Comparison of ENCODE assay signal across 10 mouse cellular contexts in the genomic region with DNA sequence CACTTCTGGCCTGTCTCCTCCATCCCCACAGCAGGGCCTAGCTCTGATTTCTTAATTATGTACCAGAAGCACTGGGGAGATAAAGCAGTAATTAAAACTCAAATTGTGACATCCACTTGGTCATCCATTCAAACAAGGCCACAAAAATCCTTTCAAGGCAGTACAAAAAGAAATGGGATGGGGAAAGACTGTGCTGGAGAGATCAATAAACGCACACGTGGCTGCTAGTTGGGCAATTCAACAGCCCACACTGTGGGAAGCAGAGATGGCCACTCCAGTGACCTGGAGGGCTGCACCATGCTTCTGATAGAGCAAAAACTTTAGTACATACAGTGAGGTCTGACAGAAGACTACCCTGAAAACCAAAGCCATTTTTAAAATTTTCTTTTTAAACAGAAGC. TPM values are rescaled to one million over a fixed set of nuclear protein-coding genes. Genes with fewer than 3 reads are reported as not detected.
DNase-seq lines count a peak whose midpoint lies in the region; ATAC-seq and TF ChIP-seq lines count a peak whose summit lies in the region.
"Had no signal": no experiment of that assay in that cellular context is flagged by ENCODE, and none has a peak within 500 bp of the region (broad histone marks: within the 10 kb centered on the region; RNA-seq: fewer than 3 reads in every experiment).

No protein-coding gene starts in this region.

- no peak overlapping the region for H3K4me3 ChIP-seq in kidney, embryonic 15.5 days (replicated peaks)
- no peak overlapping the region for H3K4me3 ChIP-seq in kidney, embryonic 14.5 days (ENCODE audit: low read length)
- H3K4me3 ChIP-seq in forebrain, embryonic 12.5 days (replicated peaks): peak overlapping the region; percentile 72
- H3K4me3 ChIP-seq in limb, embryonic 14.5 days (replicated peaks; ENCODE audit: low read length): peak overlapping the region; percentile 61; the same call in 1 of the 2 replicates
- H3K4me3 ChIP-seq in midbrain, postnatal 0 days (ENCODE audit: low read depth, low read length): peak overlapping the region; percentile 79

- 30% methylated on average over 2 of the region's 2 CpGs for WGBS in kidney, embryonic 15.5 days
- WGBS in kidney, embryonic 14.5 days: 30% methylated on average over 2 of the region's 2 CpGs
- WGBS in forebrain, embryonic 12.5 days: 39% methylated on average over 2 of the region's 2 CpGs
- WGBS in limb, embryonic 14.5 days: 43% methylated on average over 2 of the region's 2 CpGs
- WGBS in midbrain, postnatal 0 days: 27% methylated on average over 2 of the region's 2 CpGs

- H3K27me3 ChIP-seq in kidney, embryonic 15.5 days: no peaks in the 10 kb centered on the region
- H3K27me3 ChIP-seq in kidney, embryonic 14.5 days (ENCODE audit: control insufficient read depth, insufficient read depth, low read length): no peaks in the 10 kb centered on the region
- no peaks in the 10 kb centered on the region for H3K27me3 ChIP-seq in forebrain, embryonic 12.5 days
- no peaks in the 10 kb centered on the region for H3K27me3 ChIP-seq in limb, embryonic 14.5 days (ENCODE audit: control insufficient read depth, insufficient read depth, low read length)
- no peaks in the 10 kb centered on the region for H3K27me3 ChIP-seq in midbrain, postnatal 0 days (ENCODE audit: insufficient read depth, low read length)

- no peak for TF ChIP-seq CTCF in midbrain, postnatal 0 days (IDR thresholded peaks at IDR 0.05)

- no peaks in the 10 kb centered on the region for H3K9me3 ChIP-seq in kidney, embryonic 15.5 days (replicated peaks)
- no peaks in the 10 kb centered on the region for H3K9me3 ChIP-seq in kidney, embryonic 14.5 days (ENCODE audit: control insufficient read depth, low read length)
- H3K9me3 ChIP-seq in forebrain, embryonic 12.5 days: no peaks in the 10 kb centered on the region
- no peaks in the 10 kb centered on the region for H3K9me3 ChIP-seq in limb, embryonic 14.5 days (ENCODE audit: control insufficient read depth, low read length)
- H3K9me3 ChIP-seq in midbrain, postnatal 0 days (ENCODE audit: low read length): no peaks in the 10 kb centered on the region

- 0 out of 2 replicates have a peak, but pooled peaks cover under 1% of the 10 kb centered on the region for H3K36me3 ChIP-seq in kidney, embryonic 15.5 days
- no peaks in the 10 kb centered on the region for H3K36me3 ChIP-seq in kidney, embryonic 14.5 days (ENCODE audit: control insufficient read depth, insufficient read depth, low read length)
- H3K36me3 ChIP-seq in forebrain, embryonic 12.5 days (replicated peaks): peaks cover 17% of the 10 kb centered on the region
- H3K36me3 ChIP-seq in limb, embryonic 14.5 days (ENCODE audit: control insufficient read depth, insufficient read depth, low read length): no peaks in the 10 kb centered on the region
- 0 out of 2 replicates have a peak, but pooled peaks cover 10% of the 10 kb centered on the region for H3K36me3 ChIP-seq in midbrain, postnatal 0 days (ENCODE audit: insufficient read depth, low read length)

- H3K9ac ChIP-seq in kidney, embryonic 15.5 days: no peak overlapping the region
- no peak overlapping the region for H3K9ac ChIP-seq in kidney, embryonic 14.5 days (ENCODE audit: low read depth, low read length)
- 0 out of 2 replicates have a peak overlapping the region, but pooled peaks have one; percentile 76 for H3K9ac ChIP-seq in forebrain, embryonic 12.5 days
- no peak overlapping the region for H3K9ac ChIP-seq in limb, embryonic 14.5 days (ENCODE audit: low read depth, low read length, severe bottlenecking)
- H3K9ac ChIP-seq in midbrain, postnatal 0 days (replicated peaks; ENCODE audit: low read length, poor library complexity, severe bottlenecking): peak overlapping the region; percentile 79; the same call in 1 of the 2 replicates

- H3K27ac ChIP-seq in kidney, embryonic 15.5 days: no peak overlapping the region
- no peak overlapping the region for H3K27ac ChIP-seq in kidney, embryonic 14.5 days (ENCODE audit: low read depth, low read length)
- H3K27ac ChIP-seq in forebrain, embryonic 12.5 days: no peak overlapping the region
- no peak overlapping the region for H3K27ac ChIP-seq in limb, embryonic 14.5 days (replicated peaks; ENCODE audit: low read depth, low read length)
- H3K27ac ChIP-seq in midbrain, postnatal 0 days (ENCODE audit: low read depth, low read length): no peak overlapping the region
- H3K27ac ChIP-seq: macrophage had no signal

- no peak for TF ChIP-seq POLR2A in limb, embryonic 14.5 days (IDR thresholded peaks at IDR 0.05; ENCODE audit: borderline replicate concordance, extremely low read depth, insufficient read depth, insufficient read length)

- no peak for DNase-seq in limb, embryonic 14.5 days (ENCODE audit: low spot score)
- DNase-seq in midbrain, postnatal 0 days (ENCODE audit: low spot score): no peak
- no peak for DNase-seq in right cerebral cortex, postnatal 10 days (ENCODE audit: low spot score in 2 of 2)
- no peak for DNase-seq in kidney, postnatal 14 days
- DNase-seq: gastrocnemius, postnatal 25 days had no signal

- peaks cover 6% of the 10 kb centered on the region for H3K4me1 ChIP-seq in kidney, embryonic 15.5 days
- H3K4me1 ChIP-seq in kidney, embryonic 14.5 days (ENCODE audit: control insufficient read depth, insufficient read depth, low read length): no peaks in the 10 kb centered on the region
- peaks cover 22% of the 10 kb centered on the region for H3K4me1 ChIP-seq in forebrain, embryonic 12.5 days
- H3K4me1 ChIP-seq in limb, embryonic 14.5 days (ENCODE audit: control insufficient read depth, insufficient read depth, low read length): peaks cover 8% of the 10 kb centered on the region
- peaks cover 8% of the 10 kb centered on the region for H3K4me1 ChIP-seq in midbrain, postnatal 0 days (ENCODE audit: insufficient read depth, low read length)

- peak overlapping the region; percentile 88 for H3K4me2 ChIP-seq in kidney, embryonic 15.5 days
- H3K4me2 ChIP-seq in kidney, embryonic 14.5 days (replicated peaks; ENCODE audit: low read depth, low read length): no peak overlapping the region
- peak overlapping the region; percentile 71 for H3K4me2 ChIP-seq in forebrain, embryonic 12.5 days
- peak overlapping the region; percentile 58 for H3K4me2 ChIP-seq in limb, embryonic 14.5 days (replicated peaks; ENCODE audit: low read depth, low read length, severe bottlenecking)
- peak overlapping the region; percentile 70 for H3K4me2 ChIP-seq in midbrain, postnatal 0 days (ENCODE audit: low read depth, low read length, poor library complexity, severe bottlenecking)

- ATAC-seq in kidney, embryonic 15.5 days (replicated peaks; ENCODE audit: low FRiP score): no peak
- no peak for ATAC-seq in kidney, embryonic 14.5 days (ENCODE audit: low FRiP score, low TSS enrichment)
- no peak for ATAC-seq in forebrain, embryonic 12.5 days (ENCODE audit: low FRiP score)
- no peak for ATAC-seq in limb, embryonic 14.5 days (ENCODE audit: low FRiP score, low read depth)
- no peak for ATAC-seq in midbrain, postnatal 0 days (ENCODE audit: low FRiP score)
- no peak for ATAC-seq in activated CD4-positive, CD25-positive, alpha-beta regulatory T cell, adult 4 months

RNA-seq across cellular contexts. Expression of a gene that starts 1.3 kb away (rescaled TPM):
- 3.8 and 3.9 TPM in 2 replicates for polyA plus RNA-seq in kidney, embryonic 15.5 days (2015; fragmentation: Nextera tagmentation; extraction: Ambion mirVana)
- 3.1 and 5.3 TPM in 2 replicates for polyA plus RNA-seq in kidney, embryonic 14.5 days (2014; fragmentation: Nextera tagmentation; extraction: Ambion mirVana)
- 16.6 and 17.1 TPM in 2 replicates for polyA plus RNA-seq in forebrain, embryonic 12.5 days (2016; fragmentation: Nextera tagmentation; extraction: Ambion mirVana)
- 5.0 and 8.7 TPM in 2 replicates for polyA plus RNA-seq in limb, embryonic 14.5 days (2012; rRNA removed)
- 3.9 and 4.6 TPM in 2 replicates for polyA plus RNA-seq in limb, embryonic 14.5 days (2014; fragmentation: Nextera tagmentation; extraction: Ambion mirVana)
- total RNA-seq in midbrain, postnatal 0 days (2014; rRNA removed): 47.4 and 51.8 TPM in 2 replicates
- polyA plus RNA-seq in midbrain, postnatal 0 days (2015; fragmentation: Nextera tagmentation; extraction: Ambion mirVana): 12.1 and 12.8 TPM in 2 replicates
- 1 to 10 TPM; 1.5 to 2.0 TPM for polyA plus RNA-seq in activated CD4-positive, CD25-positive, alpha-beta regulatory T cell, adult 4 months (2017; shearing (Covaris generic))

Comparison
In these comparisons a context has a peak if more than half of its experiments do, and no peak if none do; other contexts are left out.
1. H3K4me3 ChIP-seq: peak in forebrain, embryonic 12.5 days (single experiment), limb, embryonic 14.5 days (single experiment) and midbrain, postnatal 0 days (single experiment); none in kidney, embryonic 15.5 days (single experiment) and kidney, embryonic 14.5 days (single experiment).
2. H3K9ac ChIP-seq: peak in forebrain, embryonic 12.5 days (single experiment) and midbrain, postnatal 0 days (single experiment); none in kidney, embryonic 15.5 days (single experiment), kidney, embryonic 14.5 days (single experiment) and limb, embryonic 14.5 days (single experiment).